Mouse (Mus musculus) spleen, adult 2 months (tissue): ENCODE measurements around the gene Fras1.

Source experiments
- CTCF ChIP-seq: fragments of 200-500 bp; IDR thresholded peaks from 2 replicates; pipeline ENCODE4 v1.5.1; 2011; ENCODE audit warnings: mild to moderate bottlenecking, inconsistent platforms; ENCODE audit not compliant: insufficient read depth, insufficient read length, insufficient replicate concordance; ENCODE audit errors: extremely low read depth
- POLR2A ChIP-seq: fragments of 200-500 bp; IDR thresholded peaks from 2 replicates; pipeline ENCODE4 v1.6.1; 2011; ENCODE audit warnings: low read depth, low read length, inconsistent platforms

DNA sequence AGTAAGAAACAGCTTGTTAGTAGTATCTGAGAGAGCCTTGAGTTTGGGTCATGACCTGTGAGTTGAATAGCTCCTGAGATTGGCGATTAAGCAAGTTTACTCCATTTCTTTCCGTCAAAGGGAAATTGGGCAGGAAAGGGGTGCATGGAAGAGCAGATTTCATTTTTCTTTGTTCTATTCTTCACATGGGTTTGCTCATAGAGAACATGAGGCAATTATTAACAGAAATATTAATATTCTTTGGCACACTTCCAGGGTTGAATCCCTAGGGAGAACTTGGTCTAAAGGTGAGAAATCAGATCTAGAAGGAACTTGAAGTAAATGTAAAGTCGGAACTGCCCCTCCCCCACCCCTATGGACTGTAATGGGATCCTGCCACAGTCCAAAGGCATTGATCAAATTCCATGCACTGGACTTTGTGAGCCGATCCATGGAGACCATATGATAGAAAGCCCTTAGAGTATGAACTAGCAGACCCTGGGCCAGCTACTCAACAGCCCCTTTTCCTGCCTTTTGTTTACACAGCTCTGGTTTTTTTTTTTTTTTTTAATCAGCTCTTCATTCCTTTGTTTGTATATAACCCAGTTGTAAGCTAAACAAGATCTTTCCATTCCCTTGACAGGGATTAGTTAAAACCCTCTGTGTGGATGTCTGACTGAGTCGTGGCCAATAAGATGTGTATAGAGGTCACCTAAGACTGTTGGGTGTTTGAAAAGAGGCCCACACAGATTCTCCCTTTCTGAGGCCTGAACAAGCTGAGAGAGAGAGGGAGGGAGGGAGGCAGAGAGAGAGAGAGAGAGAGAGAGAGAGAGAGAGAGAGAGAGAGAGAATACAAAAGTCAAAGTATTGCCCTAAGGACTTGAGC lies 22.3 kb downstream of the Fras1 start:
- TF ChIP-seq CTCF (no peak), POLR2A (no peak)
